Mouse (Mus musculus): ENCODE data around the gene Racgap1.
A peak's percentile ranks its signal among the peaks of the same experiment; 100 is the strongest.

The Racgap1 gene

GRCm38 (mm10) chr15:99614273-99614672, 37.2 kb downstream of the Racgap1 start:
- DNase-seq: no peak

DNA sequence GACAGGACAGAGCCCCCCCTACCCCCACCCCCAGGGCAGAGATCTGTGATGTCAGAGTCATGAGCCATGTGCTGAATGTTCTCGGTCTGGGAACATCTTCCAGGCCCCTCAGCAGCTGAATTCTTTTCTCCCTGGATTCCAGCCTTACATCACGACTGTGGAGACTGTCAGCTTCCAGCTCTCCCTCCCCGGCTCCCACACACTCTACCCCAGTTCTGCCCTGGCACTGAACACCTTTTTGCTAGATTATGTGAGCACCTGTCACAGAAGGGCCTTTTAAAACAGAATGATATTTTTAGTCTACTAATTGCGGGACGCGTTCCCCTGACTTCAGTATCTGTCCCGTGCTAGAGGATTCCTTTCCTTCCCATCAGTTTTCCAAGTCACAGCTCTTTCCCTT, 39.9 kb downstream of the Racgap1 start:
- DNase-seq: no peak

GRCm38 (mm10) chr15:99608382-99609125, 42.9 kb downstream of the Racgap1 start:
- no peak for DNase-seq

- peak; percentile 56 for DNase-seq
Measured at GRCm38 (mm10) chr15:99607388-99608113, 43.9 kb downstream of the Racgap1 start.

- DNase-seq: no peak
Measured at GRCm38 (mm10) chr15:99606515-99606914, 44.9 kb downstream of the Racgap1 start.

DNA sequence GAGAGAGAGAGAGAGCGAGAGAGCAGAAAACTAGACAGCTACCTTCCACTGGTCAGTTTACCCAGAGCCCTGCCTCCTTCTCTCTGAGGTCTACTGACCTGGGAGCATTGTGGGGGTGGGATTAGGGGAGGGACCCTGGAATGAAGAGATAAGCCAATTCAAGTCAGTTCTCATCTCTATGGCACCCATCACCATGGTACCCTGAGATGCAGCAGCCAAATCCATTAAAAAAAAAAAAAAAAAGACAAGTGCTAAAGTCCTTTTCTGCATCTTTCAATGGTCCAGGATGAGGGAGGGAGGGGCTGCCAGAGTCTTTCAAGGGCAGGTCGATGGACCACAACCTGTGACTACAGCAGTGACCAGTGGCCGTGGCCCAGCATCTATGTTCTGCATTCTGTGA, 45.9 kb downstream of the Racgap1 start:
- DNase-seq: no peak

DNA sequence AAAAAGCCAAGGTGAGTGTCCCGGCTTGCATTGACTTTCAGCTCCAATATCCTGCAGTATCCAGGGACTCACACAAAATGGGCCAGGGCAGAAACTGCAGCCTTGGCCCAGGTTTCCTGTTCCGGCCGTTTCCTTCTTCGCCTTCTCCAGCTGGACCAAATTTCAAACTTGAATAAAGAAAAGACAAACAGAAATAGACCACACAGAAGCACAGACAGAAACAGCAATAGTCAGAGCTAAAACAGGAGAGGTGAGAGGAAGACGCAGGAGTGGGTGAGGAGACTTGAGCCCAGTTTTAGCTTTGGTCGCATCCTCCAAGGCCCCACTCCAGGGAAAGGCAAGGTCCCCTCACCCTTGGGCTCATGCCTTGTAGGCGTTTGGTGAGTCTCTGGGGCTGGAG, 48.2 kb downstream of the Racgap1 start:
- no peak for DNase-seq

GRCm38 (mm10) chr15:99602206-99602820, 49.1 kb downstream of the Racgap1 start:
- DNase-seq: no peak

GRCm38 (mm10) chr15:99601823-99602120, 49.7 kb downstream of the Racgap1 start:
- no peak for DNase-seq

- no peak for DNase-seq
Measured at GRCm38 (mm10) chr15:99600986-99601822, 50.3 kb downstream of the Racgap1 start, which contains the start of gene Aqp6. Gene Aqp6 (plus strand): TSS chr15:99601400.

DNA sequence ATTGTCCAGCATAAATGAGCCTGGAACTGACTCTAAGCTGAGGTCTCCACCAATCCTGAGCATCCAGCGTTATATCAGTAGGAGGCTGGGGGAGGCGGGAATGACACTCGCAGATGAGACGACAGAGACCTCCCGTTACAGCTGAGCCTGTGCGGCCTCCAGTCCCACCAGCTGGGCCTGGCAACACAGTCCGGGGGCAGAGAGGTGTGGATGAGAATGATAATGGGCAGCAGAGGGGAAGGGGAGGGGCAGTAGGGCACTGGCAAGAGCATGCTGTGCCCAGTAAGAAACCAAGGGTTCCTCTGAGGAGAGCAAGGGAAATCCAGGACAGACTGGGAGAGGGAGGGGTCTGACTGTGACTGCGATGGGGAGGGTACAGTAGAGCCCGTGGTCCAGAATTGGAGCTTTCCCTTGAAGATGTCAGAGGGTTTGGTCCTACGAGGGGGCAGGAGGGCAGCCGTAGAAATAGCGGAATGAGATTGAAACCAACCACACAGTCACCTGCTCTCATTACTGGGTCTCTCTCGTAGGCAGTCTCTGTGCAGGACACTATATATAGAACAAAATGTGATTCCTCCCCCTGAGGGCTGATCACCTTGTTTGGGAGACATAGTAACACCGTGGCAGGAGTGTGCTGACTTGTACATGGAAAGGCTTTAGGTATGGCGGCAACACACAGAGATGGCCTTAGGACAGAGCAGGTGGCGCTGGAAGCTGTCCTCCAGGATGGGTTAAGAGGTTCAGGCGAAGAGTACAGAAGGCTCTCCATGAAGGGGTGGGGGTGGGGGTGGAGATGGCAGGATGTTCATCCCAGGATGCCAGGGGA, 52.0 kb downstream of the Racgap1 start:
- no peak for DNase-seq

- no peak for DNase-seq
Measured at GRCm38 (mm10) chr15:99597596-99597995, 53.9 kb downstream of the Racgap1 start.

GRCm38 (mm10) chr15:99596841-99597240, 54.6 kb downstream of the Racgap1 start:
- DNase-seq: no peak

DNA sequence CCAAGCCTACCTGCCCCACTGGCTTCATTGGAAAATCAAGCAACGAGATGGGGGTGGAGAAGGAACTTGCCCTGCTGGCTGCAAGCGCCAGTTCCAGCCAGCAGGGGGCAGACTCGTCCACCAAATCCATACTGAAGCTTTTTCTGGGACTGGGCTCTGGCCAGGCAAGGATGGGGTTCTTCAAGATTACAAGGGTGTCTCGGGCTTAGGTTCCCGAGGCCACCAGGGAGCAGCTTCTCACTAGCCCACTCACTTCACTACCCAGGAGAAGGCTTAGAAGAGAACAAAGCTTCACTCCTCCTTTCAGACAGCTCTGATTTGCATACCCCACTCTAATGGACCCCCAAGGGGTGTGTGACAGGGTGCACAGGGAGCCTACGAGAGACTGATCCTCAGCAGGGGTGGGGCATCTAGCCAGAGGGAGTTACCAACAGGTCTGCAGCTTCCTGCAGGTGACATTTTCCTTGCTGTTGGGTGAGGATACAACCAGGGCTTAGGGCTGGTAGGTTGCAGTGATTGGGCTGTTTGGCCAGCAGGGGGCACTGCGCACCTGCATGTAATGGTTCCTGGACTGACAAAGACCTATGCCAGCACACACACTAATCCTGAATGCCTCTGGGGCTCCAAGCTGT, 55.3 kb downstream of the Racgap1 start:
- DNase-seq: peak; percentile 88

DNA sequence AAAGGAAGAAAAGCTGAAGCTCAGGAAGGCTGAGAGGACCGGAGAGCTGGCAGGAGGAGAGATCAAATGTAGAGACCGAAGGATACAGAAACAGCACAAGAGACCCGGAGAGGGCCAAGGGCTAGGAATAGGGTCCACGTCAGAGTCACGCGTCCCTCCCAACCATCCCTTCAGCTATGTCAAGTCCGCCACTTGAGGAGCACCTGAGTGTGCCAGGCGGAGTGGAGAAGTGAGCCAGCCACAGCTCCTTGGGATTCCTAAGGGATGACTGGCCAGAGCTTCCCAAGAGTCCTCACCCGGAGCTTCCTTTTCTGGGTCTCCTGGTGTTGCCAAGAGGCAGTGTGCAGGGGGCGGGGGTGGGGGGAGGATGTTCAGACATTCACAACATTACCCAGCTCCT, 56.5 kb downstream of the Racgap1 start:
- DNase-seq: no peak

- no peak for DNase-seq
Measured at GRCm38 (mm10) chr15:99592877-99593276, 58.6 kb downstream of the Racgap1 start.

DNA sequence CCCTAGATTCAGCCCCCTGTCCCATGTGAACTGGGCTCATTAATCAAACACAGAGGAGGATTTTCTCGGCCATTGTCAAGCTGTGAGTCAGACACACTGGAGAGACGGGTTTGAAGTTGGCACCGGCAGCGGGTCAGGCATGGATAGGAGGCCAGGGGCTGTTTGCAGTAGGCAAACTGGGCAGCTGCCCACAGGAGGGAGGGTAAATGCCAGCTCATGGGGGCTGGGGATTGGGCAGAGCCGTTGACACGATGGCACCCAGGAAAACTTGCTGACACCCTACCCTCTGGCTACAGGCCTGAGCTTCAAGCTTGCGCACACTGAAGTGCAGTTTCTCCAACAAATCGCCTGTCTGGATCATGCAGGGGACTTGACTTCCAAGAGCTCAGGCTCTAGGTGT, 59.3 kb downstream of the Racgap1 start:
- DNase-seq: no peak

- peak; percentile 70 for DNase-seq
Measured at GRCm38 (mm10) chr15:99590429-99591084, 60.9 kb downstream of the Racgap1 start, which contains the start of gene Aqp5. Gene Aqp5 (plus strand): TSS chr15:99590782.

DNA sequence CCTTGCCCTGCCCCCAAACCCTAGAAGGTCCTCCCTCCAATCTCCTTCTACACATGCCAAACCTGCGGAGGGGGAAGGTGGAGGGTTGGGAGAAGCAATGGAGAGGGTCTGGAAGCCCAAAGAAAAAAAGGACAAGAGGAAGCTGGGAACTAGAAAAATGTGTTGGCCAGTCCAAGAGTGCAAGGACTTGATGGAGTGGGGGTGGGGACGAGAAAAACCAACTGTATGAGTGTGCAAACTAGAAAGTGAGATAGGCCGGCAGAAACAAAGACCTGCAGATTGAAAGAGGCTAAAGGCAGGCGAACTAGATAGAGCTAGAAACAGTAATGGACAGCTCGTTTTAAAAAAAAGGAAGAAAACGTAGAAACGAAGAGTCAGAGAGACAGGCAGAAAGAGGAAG, 61.8 kb downstream of the Racgap1 start:
- no peak for DNase-seq

DNA sequence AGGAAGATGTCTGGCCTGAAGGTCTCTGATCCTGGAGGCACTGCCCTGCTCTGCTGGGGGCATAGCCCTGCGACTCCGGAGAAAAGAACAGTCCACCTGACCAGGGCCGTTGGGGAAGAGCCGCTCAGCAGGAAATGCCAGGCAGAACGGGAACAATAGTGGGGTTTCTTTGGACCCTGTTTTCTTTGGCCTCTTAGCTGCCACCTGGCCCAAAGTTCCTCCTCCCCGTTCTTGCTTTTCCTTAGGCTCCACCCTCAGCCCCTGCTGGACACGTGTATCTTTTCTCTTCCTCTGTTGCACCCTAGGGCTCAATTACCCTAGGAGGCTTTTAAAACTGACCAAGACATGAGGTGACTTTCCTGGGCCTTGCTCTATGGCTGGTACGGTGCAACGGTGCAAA, 62.2 kb downstream of the Racgap1 start:
- no peak for DNase-seq

DNA sequence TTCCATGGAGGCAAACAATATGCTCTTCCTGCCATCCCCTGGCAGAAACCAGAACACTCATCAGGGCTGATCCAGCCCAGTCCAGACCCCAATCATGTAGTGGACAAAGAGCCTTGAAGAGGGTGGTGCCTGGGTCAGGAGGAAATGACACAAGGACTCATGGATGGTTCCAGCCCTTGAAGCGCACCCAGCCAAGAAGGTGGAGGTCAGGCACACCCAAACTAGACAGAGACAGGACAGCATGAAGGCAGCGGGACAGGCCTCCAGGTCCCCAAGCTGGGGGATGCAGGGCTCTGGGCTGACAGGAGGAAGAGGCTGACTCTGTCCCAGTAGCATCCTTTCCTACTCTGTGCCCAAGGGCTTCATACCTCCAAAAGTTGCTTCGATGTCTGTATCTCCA, 64.9 kb downstream of the Racgap1 start:
- DNase-seq: no peak

Data from embryo, embryonic 11 days (tissue).